Mouse (Mus musculus): ENCODE measurements around the gene Gpatch3. TPM values are rescaled to one million over a fixed set of nuclear protein-coding genes. Genes with fewer than 3 reads are reported as not detected.
A peak's percentile ranks its signal among the peaks of the same experiment; 100 is the strongest.

The Gpatch3 gene
- total RNA-seq, 2 experiments from 2014 or later = 2.3 to 4.2 TPM

GRCm38 (mm10) chr4:133577983-133578382, 3.4 kb downstream of the Gpatch3 start:
- intact Hi-C loops (cut with DNase I; ENCODE audit: low total_unique reads) = no loop called here
- DNase-seq = no peak

GRCm38 (mm10) chr4:133583690-133584058, 9.1 kb downstream of the Gpatch3 start:
- DNase-seq = no peak
- intact Hi-C loops (cut with DNase I; ENCODE audit: low total_unique reads) = no loop called here

- intact Hi-C loops (cut with DNase I; ENCODE audit: low total_unique reads) = no loop called here
Measured at GRCm38 (mm10) chr4:133584059-133584951, 9.8 kb downstream of the Gpatch3 start, which contains the start of gene Gpn2. Gene Gpn2, plus strand, starts transcription at chr4:133584362.

GRCm38 (mm10) chr4:133592570-133592969, 18.0 kb downstream of the Gpatch3 start:
- intact Hi-C loops (cut with DNase I; ENCODE audit: low total_unique reads) = loop anchor here (5.0 kb wide), 1 partner anchor 240 kb away; no protein-coding TSS in a partner anchor
- DNase-seq = peak; percentile 45

More at GRCm38 (mm10) chr4:133584059-133584951, 9.8 kb downstream of the Gpatch3 start, which contains the start of gene Gpn2:
- peak; percentile 85 for DNase-seq

DNA sequence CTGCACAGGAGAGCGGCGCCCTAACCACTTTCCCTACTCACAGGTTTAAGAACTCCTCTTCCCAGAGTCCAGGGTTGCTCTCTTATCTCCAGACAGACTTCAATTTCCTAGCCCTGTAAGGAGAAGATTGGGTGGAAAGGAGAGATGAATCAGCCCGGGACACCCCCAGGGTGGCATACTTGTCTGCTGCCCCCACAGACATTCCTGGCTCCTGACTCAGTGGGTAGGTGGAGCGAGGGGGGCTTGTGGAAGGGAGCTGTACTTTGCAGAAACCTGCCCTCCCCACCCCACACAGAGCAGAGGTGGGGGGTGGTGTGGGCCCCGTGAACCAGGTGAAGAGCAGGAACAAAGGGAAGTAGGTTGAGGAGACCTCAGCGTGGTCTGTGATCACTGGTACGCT, 21.0 kb downstream of the Gpatch3 start:
- intact Hi-C loops (cut with DNase I; ENCODE audit: low total_unique reads) = loop anchor here (5.0 kb wide), 1 partner anchor 52 kb away; no protein-coding TSS in a partner anchor

DNA sequence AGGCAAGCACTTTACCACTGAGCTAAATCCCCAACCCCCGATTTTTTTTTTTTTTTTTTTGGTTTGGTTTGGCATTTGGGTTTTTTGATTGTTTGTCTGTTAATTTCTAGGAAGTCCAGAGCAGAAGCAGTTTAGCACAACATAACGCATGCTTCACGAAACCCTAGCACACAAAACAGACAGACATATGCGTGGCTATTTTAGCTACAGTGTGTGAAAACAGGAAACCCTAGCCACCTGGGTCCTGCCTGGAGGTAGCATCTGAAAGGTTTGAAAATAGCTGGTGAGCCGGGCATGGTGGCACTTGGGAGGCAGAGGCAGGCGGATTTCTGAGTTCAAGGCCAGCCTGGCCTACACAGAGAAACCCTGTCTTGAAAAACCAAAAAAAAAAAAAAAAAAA, 21.5 kb downstream of the Gpatch3 start:
- DNase-seq = no peak
- intact Hi-C loops (cut with DNase I; ENCODE audit: low total_unique reads) = loop anchor here (5.0 kb wide), 1 partner anchor 51 kb away; no protein-coding TSS in a partner anchor

More for the DNA sequence above, 21.0 kb downstream of the Gpatch3 start:
- no peak for DNase-seq

DNA sequence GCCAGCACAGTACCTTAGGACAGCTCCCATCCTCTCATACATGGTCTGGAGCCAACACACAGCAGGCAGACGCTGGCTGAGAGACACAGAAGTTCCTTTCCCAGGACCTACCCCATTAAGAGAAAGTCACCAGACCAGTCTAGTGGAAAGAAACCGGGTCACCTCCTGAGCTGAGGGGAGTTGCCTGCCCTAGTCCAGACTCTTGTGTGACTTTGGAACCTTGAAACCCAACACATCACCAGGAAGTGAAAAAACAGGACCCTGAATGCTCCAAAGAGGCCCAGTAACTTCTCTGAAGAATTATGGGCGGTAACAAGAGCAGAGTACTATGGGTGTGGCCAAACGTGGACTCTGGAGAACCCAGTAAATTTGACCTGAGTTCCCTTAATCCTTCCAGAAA, 24.1 kb downstream of the Gpatch3 start:
- intact Hi-C loops (cut with DNase I; ENCODE audit: low total_unique reads) = loop anchor here (5.0 kb wide), 1 partner anchor 49 kb away; no protein-coding TSS in a partner anchor

DNA sequence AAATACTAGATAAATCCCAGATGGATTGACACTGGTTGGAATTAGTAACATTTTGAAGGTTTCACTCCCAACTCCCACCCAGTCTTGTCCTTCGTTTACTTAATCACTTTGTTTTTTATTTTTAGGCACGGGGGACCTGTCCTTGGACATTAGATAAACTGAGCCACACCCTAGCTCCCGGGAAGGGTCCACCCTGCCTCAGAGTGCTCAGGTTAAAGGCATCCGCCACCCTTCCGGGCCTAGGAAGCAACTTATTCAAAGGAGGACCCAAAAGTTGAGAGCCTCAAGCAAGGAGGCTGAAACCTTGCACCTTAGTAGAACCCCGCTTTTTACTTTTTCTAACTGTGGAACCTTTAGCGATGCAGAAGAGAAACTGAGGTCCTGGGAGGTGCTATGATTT, 24.6 kb downstream of the Gpatch3 start:
- intact Hi-C loops (cut with DNase I; ENCODE audit: low total_unique reads) = loop anchor here (5.0 kb wide), 1 partner anchor 48 kb away; no protein-coding TSS in a partner anchor
- DNase-seq = no peak

More for the DNA sequence above, 24.1 kb downstream of the Gpatch3 start:
- no peak for DNase-seq

DNA sequence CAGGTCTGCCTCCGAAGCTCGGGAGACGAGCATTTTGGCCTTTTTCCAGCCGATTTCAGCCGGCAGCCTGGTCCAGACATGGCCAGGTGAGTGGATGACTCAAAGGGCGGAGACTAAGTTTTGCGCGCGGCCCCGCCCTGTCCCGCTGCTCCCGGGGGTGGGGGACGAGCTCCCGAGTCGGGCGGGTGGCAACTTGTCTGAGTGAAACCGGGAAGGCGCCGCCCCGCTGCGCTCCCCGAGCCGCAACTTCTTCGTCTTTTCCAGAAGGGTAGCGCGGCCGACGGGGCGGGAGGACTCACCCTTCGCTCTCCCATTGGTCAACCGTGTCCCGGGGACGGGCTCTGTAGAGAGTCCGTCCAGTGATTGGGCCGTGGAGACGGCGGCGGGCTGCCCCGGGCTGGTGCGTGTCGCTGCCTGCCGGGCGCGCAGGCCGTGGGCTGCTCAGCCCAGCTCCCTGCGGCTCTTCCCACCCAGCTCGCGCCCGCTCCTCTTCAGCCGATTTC, 25.1 kb downstream of the Gpatch3 start:
- DNase-seq = peak; percentile 92
- intact Hi-C loops (cut with DNase I; ENCODE audit: low total_unique reads) = loop anchor here (5.0 kb wide), 1 partner anchor 48 kb away; no protein-coding TSS in a partner anchor

DNA sequence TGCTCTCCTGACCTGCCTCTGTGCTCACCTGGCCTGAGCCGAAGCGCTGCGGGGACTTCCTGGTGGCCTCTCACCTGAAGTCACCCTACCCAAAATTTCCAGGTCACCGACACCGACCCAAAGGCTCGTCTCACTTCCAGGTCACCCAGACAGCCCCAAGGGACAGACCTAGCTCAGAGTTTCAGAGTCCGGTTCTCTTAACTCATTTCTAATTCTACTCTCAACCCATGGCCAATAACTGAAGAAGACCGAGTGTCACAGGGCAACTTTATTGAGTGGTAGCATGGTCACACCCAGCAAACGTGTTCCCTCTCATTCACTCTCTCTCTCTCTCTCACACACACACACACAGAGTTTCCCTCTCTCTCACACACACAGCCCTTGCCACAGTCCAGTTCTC, 25.8 kb downstream of the Gpatch3 start:
- intact Hi-C loops (cut with DNase I; ENCODE audit: low total_unique reads) = no loop called here
- DNase-seq = no peak

DNA sequence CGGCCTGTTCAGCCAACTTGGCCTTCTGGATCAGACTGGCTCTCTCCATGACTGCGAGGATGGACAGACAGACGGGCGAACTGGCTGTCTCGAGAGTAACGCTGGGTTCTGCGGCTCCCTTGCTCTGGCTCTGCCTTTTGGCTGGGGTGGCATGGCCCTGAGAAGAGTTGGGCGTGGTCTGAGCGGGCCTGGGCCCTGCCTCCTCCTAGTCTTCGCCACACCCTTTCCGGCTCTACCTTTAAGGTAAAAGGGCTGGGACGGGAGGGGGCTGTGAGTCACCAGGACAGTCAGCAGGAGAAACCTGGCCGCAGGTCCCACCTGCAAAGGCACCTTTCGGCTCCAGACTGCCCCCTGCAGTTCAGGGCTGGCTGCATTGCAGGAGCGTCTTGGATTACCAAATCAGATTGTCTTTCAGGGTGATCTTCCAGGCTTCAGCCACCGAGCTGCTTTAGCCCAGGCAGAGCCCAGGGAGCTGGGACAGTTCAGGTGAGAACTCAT, 27.2 kb downstream of the Gpatch3 start, which contains the start of gene Sfn:
Gene Sfn, minus strand, starts transcription at position 448 of the 498 bp plus-strand sequence.
- DNase-seq = peak; percentile 54
- intact Hi-C loops (cut with DNase I; ENCODE audit: low total_unique reads) = no loop called here

DNA sequence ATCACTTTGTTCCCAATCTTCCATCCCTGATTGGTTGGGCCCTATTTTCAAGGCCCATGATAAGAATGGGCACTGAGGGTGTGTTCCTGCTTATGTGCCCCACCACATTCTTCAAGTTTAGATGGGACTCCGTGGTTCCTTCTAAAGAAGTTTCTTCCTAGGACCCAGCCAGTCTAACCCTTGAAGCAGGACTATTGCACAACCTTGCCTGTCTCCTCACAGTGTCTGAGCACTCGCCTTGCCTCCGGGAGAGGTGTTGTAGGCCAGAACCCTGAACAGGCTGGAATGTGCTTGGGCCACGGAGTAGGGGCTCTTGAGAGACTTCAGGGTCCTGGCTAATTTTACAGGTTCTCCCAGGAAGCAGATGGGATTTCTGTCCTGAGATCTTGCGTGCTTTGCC, 28.5 kb downstream of the Gpatch3 start:
- no peak for DNase-seq
- intact Hi-C loops (cut with DNase I; ENCODE audit: low total_unique reads) = no loop called here

- DNase-seq = no peak
- intact Hi-C loops (cut with DNase I; ENCODE audit: low total_unique reads) = no loop called here
Measured at GRCm38 (mm10) chr4:133604175-133604574, 29.6 kb downstream of the Gpatch3 start.

- intact Hi-C loops (cut with DNase I; ENCODE audit: low total_unique reads) = no loop called here
- no peak for DNase-seq
Measured at GRCm38 (mm10) chr4:133604856-133605255, 30.3 kb downstream of the Gpatch3 start.

DNA sequence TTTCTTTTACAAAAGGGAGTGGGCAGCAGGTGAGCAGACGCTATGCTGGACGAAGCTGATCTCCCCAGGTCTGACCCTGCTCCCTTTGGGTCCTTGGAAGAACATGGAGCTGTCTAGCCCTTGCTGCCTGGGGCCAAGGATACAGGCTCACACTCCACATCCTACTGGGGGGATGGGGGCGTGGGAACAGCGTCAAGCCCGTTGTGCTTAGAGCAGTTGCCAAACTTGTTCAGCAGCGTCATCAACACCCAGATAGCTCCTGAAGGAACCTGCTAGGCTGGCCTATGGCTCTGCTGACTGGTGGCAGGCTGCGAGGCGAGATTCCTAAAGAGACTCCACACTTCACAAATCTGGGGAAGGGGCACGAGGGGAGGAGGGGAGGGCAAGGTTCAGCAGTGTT, 30.8 kb downstream of the Gpatch3 start:
- intact Hi-C loops (cut with DNase I; ENCODE audit: low total_unique reads) = no loop called here
- DNase-seq = no peak

GRCm38 (mm10) chr4:133607284-133607683, 32.7 kb downstream of the Gpatch3 start:
- intact Hi-C loops (cut with DNase I; ENCODE audit: low total_unique reads) = no loop called here
- no peak for DNase-seq

- peak; percentile 84 for DNase-seq
- intact Hi-C loops (cut with DNase I; ENCODE audit: low total_unique reads) = no loop called here
Measured at GRCm38 (mm10) chr4:133609719-133610118, 35.2 kb downstream of the Gpatch3 start.

- no peak for DNase-seq
- intact Hi-C loops (cut with DNase I; ENCODE audit: low total_unique reads) = no loop called here
Measured at GRCm38 (mm10) chr4:133611815-133612214, 37.3 kb downstream of the Gpatch3 start.

DNA sequence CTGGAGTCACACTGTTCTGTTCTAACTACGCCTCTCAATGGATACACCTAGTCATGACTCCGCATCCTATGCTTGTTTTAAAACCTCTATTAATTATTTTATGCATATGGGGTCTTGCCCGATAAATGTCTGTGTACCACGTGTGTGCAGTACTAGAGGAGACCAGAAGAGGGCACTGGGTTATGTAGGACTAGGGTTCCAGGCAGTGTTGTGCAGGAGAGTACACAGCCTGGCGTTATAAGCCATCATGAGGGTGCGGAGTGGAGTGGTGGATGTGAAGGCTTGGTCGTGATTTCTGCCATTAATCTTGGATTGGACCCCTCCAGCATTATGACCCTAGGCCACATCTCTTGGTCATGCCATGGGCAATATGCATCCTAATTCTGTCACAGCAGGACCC, 37.9 kb downstream of the Gpatch3 start:
- no peak for DNase-seq
- intact Hi-C loops (cut with DNase I; ENCODE audit: low total_unique reads) = no loop called here

DNA sequence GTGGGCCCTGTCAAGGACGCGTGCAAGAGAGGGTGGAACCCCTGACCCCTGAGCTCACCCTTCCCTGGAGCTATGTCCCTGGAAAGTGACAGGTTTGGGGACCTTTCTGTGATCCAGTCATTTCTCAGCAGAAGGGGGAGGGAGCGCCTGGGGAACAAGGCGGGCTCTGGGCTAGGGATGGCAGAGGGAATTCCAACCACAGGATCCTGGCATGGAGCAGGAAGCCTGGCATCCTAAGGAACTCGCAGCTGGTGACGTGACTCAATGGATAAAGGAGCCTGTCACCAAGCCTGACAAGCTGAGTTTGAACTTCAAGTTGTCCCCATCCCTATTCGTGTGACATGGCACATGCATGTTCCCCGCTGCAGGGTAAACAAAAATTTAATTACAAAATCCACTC, 38.5 kb downstream of the Gpatch3 start:
- no peak for DNase-seq
- intact Hi-C loops (cut with DNase I; ENCODE audit: low total_unique reads) = no loop called here
